Mouse (Mus musculus) gastrocnemius, postnatal 36 days (tissue): Measurements from ENCODE around the gene Sdhaf1. TPM values are rescaled to one million over a fixed set of nuclear protein-coding genes. Genes with fewer than 3 reads are reported as not detected.

Experiments
- DNase-seq, 2 experiments: peaks; one replicate each; pipeline ENCODE4 v3.0.0; 2022
- intact Hi-C: fragments of 180-260 bp; cut with DNase I; formaldehyde crosslinking; loops from one replicate; pipeline ENCODE4 v1.15.1; 2025
- total RNA-seq, 2 experiments: library from RNA; stranded (reverse); gene quantifications; 2 replicates each; pipeline ENCODE4 v1.2.3; 2021

Gene Sdhaf1
- total RNA-seq, 2 experiments from 2014 or later, result 6.9 to 7.3 TPM

DNA sequence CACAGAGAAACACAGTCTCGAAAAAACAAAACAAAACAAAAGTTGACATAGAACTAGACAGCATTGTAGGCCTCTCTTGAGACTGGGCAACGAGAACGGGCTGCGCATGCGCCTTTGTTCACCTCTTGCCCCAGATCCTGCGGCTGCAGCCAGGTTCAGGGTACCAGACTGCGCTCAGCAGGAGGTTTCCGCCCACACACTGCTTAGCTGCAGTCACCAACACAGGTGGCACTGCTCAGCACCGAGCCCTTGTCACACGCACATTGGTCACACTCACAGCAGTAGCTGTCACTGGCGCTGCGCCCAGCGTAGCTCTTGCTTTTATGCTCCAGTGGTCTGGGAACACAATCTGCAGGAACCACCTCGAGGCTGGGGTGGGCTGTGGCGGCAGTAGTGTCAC is 3.4 kb upstream of the Sdhaf1 start:
- intact Hi-C loops, result no loop called here
- no peak for DNase-seq

DNA sequence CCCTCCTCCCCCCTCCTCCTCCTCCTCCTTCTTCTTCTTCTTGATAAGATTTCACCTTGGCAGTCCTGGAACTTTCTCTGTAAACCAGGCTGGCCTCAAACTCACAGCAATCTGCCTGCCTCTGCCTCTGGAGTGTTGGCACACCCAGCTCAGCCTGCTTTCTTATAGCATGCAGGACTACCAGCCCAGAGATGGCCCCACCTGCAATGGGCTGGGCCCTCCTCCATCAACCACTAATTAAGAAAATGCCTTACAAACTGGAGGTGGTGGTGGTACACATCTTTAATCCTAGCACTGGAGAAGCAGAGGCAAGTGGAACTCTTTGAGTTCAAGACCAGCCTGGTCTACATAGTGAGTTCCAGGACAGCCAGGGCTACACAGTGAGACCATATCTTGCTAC is 2.7 kb upstream of the Sdhaf1 start:
- intact Hi-C loops, result no loop called here
- DNase-seq, result no peak

DNA sequence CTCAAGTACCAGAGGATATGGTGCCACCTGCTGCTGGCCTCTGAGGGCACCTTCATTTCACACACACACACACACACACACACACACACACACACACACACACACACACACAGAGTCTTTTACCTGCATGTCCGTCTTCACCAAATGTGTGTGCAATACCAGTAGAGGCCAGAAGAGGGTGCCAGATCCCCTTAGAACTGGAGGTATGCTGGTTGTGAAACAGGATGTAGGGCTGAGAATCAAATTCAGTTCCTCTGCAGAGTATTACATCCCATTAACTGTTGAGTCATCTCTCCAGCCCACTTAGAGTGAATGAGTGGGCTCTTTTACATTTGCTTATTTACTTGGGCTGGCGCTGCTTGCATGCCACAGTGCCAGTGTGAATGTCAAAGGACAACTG is 1.7 kb upstream of the Sdhaf1 start:
- intact Hi-C loops, result no loop called here

DNA sequence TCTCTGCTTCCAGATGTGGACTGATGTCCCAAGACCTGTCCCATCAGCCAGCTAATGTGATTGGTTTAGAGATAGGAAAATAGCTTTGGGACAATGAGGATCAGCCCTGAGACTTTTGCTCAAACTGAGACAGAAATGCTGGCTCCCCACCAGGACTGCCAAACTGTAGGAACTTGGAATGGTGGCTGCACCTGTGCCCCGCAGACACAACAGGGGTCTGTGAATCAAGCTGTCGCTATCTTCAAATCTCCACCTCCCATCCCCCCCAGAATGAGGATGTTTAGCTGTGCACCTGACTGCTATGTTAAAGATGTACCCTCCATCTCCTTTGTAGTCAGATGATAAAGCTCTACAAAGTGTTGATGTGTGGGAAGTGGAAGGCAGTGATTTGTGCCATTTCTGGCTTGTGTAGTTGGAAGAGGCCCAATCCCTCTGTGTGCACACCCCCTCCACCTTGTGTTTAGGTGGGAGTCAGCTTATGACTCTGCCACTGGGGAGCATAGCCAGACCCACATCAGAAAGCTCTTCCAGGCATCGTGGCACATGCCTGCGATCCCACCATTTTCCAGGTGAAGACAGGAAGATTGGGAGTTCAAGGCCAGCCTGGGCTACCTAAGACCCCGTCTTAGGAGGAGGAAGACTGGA is 727 bp upstream of the Sdhaf1 start:
- intact Hi-C loops, result no loop called here
- DNase-seq, result no peak

More for the DNA sequence above, 1.7 kb upstream of the Sdhaf1 start:
- no peak for DNase-seq

DNA sequence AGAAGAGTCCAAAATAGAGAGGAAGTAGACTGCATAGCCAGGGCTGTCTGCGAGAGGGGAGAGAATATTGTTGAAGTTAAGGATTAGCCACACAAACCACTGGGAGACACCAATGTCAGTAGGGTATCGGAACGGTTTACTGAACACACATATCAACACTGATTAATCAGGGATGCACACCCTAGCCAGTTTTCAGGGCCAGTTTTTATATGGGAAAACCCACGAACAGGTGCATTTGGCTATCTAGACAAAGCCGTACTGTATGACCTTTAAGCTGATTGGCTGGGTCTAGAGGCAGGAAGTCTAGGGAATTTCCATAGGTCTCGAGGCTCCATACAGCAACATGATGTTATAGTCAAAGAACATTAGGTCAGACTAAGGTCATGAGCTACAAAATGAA is 830 bp downstream of the Sdhaf1 start:
- intact Hi-C loops, result no loop called here
- DNase-seq, result no peak

DNA sequence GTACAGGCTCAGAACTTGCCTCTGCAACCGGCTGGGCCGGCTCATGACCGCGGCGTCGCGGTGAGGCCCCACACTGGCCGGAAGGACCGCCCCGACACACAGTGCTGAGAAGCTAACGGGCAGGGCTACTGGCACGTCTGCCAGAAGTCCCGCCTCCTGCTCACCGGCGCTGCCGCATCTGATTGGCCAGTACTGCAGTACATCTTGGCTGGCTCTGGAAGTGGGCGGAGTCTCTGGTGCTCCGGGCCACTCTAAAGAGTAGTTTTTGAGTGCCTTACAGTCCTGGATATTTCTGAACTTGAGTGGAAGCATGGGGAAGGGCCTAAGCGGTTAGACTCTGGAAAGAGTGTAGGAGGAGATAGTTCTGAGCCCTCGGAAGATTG is 1.4 kb downstream of the Sdhaf1 start:
- intact Hi-C loops, result no loop called here
- peak; percentile 94 to 97 for DNase-seq

DNA sequence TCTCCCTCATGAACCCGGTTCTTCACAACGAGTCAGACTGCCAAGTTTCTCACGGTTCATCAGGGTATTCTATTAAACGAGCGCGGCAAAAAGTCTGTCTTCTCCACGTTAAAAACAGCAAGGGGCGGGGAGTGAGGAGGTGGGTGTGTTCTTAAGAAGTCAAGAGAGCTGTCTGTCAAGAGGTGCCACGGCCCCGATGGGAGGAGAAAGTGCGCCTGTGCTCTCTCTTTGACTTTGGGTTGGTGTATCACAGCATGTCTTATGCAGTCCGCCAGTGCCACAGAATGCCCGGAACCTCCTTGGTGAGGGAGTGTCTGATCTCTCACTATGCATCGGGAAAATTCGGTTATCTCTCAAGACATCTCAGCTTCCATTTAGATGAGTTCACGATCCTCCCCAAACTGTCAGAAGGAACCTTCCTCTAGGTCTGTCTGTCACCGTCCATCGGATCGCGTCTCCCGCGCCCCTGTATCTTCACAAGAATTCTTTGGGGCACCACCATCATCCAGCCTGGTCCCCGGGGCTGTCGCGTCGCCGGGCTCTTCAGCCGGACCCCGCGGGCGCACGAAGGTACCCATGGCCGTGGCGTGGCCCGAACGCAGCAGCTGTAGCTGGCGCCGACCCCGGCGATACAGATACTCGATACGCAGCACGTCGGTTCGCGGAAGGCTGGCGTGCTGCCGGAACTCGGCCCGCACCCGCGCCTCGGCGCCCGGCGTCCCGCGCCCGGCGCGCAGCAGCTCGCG is 2.0 kb downstream of the Sdhaf1 start, which contains the start of gene E130208F15Rik:
Gene E130208F15Rik, plus strand, starts transcription at position 202 of the 746 bp plus-strand sequence.
- DNase-seq, result peak; percentile 49 to 58
- intact Hi-C loops, result no loop called here

DNA sequence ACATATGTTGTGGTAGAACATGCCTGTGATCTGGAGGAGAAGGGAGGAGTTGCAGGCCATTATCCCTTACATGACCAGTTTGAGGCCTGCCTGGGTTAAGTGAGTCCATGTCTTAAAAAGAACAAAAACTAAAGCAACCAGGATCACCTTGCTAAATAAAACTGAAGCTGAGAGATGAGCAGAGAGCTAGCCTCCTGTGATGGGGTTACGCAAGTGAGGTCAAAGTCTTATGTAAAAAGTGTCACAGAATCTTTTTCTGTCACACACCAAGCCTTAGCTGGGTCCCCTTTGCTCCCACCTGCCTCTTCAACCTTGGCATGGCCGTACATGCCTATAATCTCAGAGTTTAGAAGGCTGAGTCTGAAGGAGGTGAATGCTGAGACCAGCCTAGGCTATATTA is 2.7 kb downstream of the Sdhaf1 start:
- DNase-seq, result no peak
- intact Hi-C loops, result no loop called here

DNA sequence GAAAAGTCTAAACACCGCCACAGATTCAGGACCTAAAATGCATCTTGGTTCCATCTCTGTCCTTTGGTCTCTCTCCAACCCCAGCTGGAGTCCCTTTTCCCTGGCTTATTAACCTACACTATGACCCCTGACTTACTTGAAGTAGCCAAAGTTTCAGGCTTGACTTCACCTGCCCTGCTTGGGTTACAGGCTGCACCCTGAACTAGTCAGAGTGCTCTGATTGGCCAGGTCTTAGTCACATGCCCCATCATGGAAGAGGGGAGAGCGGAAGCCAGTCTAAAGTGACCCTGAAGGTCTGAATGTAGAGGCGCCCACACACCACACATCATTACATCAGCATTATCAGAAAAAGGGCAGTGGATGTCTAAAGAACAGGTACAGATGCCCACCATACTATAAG is 5.6 kb downstream of the Sdhaf1 start:
- no peak for DNase-seq
- intact Hi-C loops, result no loop called here

DNA sequence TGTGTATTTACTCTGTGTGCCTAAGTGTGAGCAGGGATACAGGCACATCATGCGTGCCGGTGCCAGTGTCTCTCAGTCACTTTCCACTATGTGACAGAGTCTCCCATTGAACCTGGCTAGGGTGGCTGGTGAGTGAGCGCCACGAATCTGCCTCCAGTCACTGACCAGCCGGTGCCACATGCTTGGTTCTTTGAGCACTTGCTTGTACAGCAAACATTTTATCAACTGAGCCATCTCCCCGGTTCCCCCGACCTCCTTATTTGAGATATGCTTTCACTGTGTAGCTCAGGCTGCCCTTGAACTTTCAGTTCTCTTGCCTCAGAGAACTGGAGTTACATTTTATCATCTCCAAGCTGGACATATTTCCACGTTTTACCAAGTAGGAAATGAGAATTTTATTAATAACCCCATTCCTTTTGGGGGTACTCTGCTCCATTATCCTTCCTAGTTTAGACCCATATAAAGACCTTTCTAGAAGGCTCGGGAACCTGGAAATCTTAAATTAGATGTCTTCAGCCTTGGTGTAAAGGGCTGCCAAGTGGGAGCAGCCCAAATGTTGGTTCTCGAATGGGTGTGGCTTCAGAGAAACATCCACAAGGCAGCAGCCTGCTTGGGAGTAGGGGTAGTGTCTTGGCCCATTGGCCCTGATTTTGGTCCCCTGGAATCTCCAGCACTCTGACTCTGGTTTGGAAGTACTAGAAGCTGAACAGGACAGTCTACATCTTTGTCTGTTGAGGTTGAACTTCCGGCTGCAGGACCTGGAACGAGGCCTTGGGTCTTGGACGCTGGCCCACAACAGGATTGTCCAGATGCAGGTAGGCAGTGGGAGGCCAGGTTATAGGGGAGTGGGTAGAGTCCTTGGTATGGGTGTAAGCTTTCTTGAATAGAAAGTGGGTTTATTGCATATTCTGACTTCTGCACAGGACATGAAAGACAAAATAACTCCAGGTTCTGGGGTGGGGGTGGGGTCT is 7.9 kb downstream of the Sdhaf1 start:
- intact Hi-C loops, result no loop called here
- DNase-seq, result no peak

DNA sequence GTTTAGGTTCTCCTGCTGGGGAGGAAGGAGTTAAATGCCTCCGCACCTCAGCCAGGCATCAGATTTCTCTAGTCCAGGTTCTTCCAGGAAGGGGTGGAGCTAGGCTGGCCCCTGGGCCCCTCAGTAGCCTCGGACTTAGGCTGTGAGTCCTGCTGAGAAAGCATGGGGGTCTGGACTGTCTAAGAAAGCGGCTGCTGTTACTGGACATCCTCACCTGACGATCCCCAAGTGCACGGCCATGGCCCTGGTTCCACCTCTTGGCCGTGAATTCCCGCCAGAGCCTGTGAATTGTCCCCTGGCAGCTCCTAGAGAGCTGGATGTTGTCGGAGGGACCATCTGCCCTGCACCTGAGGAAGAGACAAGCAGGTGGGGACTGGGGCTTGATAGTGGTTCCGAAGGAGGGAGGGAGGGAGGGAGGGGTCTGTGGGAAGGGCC is 9.0 kb downstream of the Sdhaf1 start, which contains the start of gene Syne4:
Gene Syne4, plus strand, starts transcription at position 87 of the 435 bp plus-strand sequence.
- no peak for DNase-seq
- intact Hi-C loops, result no loop called here

DNA sequence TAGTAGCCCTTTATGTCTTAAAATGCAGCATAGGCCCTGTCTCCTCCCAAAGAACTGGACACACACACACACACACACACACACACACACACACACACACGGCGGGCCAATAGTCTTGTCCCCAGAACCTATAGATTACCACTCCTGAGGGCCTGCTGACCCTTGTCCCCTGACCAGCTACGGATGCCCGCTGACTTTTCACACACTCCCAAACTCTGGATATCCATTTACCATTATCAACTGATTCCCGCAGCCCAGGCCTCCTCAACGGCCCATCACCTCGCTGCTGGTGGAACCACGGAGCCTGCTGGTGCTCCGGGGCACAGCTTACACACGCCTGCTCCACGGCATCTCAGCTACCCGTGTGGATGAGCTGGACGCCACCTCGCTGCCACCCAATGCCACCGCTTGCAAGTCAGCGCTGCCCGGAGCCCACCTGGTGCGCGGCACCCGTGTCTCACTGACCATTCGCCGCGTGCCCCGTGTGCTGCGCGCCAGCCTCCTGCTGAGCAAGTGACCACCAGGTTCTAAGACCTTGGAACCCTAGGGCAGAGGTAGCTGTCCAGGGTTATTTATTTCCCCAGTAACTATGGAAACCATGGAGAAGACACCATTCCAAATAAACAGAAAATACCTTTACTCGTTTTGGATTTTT is 9.9 kb downstream of the Sdhaf1 start:
- no peak for DNase-seq
- intact Hi-C loops, result no loop called here

DNA sequence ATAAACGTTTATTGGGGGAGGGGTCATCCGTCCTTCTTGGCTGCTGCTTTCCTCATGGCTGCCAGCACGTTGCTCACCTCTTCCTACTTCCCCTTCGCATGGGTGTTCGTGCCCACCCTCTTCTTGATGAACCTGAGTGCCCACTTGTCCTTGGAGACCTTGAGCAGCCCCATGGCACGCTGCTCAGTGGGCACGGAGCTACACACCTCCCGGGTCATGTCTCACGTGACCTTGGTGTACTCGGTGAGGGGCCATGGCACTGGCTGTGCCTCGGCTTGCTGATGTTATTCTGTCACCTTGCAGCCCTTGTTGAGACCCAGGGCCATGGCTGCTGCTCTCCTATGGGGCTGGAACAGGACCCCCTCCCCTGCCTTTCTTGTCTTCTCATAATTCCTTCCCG is 13.6 kb downstream of the Sdhaf1 start:
- DNase-seq, result no peak
- intact Hi-C loops, result no loop called here

DNA sequence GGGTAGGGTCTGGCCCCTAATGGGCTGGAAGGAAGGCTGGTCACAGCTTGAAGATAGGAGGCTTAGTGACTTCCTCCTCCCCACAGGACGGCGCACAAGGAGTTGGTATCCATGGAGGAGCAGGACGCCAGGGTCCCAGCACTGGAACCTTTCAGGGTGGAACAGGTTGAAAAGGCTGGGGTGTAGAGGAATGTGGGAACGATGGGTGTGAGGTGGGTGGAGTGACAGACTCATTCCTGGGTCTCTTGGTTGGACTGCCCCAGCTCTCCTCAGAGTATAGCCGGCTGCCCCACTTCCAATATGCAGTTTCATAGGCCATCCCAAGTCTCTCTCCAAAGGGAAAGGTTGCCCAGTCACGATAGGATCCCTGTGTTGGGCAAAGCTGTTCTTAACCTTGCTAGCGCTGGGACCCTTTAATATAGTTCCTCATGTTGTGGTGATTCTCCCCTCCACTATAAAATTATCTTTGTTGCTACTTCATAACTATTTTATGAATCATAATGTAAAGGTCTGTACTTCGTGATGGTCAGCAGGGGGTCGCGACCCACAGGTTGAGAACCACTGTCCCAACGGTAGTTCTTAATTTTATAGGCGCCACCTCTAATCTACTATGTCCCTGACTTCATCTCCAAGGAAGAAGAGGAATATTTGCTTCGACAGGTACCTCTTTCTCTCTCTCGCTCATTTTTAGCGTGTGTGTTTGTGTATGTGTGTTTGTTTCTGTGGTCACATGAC is 14.1 kb downstream of the Sdhaf1 start:
- DNase-seq, result no peak
- intact Hi-C loops, result no loop called here

DNA sequence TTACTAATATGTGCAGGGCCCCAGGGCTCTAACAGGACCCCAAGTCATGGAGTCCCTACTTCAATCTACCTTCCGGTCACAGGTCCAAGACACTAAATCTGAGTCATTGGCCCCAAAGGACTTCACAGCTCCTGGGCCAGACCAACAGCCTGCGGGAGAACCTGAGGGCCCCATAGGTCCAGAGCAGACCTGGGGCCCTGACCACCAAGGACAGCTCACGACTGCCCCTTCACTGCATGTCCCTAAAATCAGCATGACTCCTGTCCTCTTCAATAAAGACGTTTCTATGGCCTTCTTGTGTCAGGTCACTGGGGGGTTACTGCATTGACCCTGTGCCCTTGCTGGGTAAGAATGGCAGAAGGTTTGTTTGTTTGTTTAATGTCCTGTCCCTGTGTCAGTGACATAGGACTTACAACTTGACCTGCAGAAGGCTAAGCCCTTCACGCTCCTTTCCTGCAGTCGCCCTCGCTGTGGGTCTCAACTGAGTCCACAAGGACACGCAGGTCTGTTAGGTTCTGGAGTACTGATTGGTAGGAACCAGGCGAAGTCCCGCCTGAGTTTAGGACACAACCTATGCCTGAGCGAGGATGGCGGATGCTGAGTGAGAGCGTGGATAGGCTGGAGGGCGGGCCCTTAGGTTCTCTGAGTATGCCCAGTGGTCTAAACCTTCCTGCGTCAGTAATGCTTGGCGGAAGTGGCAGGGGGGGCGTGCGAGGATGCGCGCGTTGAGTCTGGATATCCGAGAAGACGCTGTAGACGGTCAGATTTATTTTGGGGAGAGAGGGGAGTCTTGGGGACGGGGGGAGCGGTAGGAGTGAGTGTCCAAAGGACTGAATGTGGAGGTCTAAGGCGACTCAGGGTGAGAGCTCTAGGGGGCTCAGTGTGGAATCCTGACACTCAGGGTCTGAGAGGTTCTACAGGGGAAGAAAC is 15.4 kb downstream of the Sdhaf1 start, which contains the start of gene Alkbh6:
Gene Alkbh6, plus strand, starts transcription at position 642 of the 930 bp plus-strand sequence.
- DNase-seq, result peak; percentile 85 to 91
- intact Hi-C loops, result no loop called here

DNA sequence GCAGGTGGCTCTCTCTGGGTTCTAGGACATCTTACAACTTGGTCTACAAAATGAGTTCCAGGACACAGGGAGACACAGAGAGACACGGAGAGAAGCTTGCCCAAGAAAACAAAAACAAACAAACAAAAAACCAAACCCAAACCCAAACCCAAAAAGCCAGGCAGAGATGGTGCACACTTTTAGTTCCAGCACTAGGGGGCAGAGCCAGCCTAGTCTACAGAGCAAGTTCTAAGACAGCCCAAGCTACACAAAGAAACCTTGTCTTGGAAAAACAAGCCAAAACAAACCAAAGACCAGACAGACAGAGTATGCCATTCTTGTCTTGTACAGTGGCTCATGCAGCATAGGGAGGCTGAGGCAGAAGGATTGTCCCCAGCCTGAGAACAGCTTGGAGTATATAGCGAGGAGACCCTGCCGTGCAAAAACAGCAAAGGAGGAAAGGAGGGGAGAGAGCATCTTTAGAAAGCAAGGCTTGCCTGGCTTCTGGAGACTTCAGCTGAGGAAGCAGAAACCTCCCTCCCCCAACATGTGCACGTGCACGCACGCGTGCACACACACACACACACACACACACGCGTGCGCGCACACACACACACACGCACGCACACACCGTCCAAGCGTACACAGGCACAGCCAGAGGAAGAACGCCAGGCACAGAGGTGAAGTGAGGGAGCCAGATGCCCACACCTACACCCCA is 17.5 kb downstream of the Sdhaf1 start:
- intact Hi-C loops, result no loop called here
- no peak for DNase-seq

DNA sequence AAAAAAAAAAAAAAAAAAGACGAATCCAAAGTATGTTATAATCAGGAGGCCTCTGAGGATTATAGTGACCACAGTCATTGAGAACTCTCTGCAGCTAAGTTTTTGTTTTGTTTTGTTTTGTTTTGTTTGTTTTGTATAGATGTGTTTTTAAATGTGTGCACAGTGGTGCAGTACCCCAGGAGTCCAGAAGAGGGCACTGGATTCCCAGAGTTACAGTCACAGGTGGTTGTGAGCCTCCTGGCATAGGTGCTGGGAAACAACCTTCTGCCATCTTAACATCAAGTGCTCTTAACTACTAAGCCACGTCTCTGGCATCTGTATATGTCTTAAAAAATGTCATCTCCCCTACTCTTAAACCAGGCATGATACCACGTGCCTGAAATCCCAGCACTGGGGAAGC is 22.8 kb downstream of the Sdhaf1 start:
- intact Hi-C loops, result no loop called here

DNA sequence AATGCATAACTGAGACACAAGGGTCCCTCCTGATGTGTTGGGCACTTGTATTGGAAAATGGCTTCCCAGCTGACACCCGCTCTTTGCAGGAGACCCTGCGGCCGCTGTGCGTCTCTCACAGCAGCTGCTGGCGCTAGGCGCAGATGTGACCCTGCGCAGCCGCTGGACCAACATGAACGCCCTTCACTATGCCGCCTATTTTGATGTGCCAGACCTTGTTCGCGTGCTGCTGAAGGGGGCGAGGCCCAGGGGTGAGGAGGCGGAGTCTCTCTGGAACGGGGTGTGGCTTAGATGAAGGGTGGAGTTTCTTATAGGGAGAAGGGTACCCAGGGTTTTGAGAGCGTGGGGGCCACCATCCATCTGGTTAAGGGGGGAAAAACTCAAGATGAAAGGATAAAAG is 26.4 kb downstream of the Sdhaf1 start:
- intact Hi-C loops, result no loop called here
- no peak for DNase-seq

More for the DNA sequence above, 22.8 kb downstream of the Sdhaf1 start:
- no peak for DNase-seq
